Mouse (Mus musculus) induced T-regulatory cell, adult 2 months (primary cell): Measurements from ENCODE around the gene Adamts7.
A peak's percentile ranks its signal among the peaks of the same experiment; 100 is the strongest.

Experiments
- DNase-seq: peaks from one replicate; pipeline ENCODE4 v3.0.0-alpha.2; 2012; ENCODE audit warnings: low read depth

The Adamts7 gene

DNA sequence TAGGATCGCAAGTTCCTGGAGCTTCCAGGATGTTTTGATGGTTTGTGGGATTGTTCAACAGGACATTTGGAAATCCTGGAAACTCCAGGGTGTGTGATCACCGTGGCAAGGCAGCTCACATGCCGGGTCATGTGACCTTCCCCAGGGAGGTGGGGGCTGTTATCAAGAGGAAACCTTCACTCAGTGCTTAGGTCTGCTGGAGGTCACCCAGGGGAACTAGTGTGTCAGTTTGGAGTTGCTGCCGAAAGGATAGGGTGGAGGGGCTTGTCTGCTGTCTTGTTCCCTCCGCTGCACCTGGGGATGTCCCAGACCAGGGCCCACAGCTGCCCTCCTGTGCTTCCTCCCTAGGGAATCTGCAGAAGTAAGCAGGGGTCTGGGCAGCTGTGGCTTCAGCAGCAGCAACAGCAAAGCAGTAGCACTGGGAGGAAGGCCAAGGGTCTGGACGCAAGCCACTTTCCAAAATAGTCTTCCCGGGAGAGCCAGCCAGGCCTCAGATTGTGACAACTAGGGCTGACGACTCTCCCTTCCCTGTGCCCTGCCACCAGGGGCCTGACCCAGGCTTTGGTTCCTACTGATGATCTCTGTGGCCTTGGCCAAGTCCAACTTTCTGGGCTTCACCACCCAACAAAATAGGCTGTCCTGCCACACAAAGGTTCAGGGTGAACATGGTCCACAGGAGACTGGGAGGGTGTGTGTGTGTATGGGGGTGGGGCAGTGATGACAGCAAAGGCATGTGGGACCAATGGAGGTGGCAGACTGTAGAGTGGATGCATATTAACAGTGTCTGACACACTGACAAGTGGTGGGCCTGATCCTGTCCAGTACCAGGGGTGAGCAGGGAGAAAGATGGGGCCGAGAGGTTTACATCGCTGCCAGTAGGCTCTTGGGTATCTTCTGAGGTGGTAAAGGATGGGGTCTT lies 35.9 kb downstream of the Adamts7 start:
- no peak for DNase-seq

DNA sequence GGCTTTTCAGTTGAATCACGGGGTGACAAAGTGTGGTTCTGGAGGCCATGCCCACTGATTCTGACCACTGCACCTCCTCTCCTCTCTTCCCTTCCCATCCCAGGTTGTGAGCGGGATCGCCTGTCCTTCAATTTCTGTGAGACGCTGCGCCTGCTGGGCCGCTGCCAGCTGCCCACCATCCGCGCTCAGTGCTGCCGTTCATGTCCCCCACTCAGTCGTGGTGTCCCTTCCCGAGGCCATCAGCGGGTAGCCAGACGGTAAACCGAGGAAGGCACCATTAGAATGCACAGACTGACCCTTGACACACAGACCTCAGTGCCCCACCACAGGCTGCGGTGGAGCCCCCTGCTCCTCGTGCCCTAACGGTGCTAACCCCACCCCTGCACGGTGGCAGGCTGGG lies 36.7 kb downstream of the Adamts7 start:
- no peak for DNase-seq

DNA sequence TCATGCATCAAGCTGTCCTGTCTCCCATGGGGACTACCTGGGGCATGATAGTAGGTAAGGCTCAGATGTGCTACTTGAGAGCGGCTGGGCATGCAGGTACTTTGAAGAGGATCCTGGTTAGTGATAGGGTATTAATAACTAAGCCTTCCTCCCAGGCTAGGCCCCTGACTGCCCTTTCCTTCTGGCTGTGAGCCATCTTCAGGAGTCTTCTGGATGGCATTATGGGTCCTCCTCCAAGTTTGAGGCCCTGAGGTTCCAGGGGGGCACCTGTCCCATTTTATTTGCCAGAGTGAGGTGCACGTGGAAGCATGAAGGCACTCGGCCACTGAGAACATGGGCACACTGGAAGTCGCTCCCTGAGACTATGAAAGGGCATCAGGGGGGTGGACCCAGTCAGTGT lies 37.6 kb downstream of the Adamts7 start:
- no peak for DNase-seq

DNA sequence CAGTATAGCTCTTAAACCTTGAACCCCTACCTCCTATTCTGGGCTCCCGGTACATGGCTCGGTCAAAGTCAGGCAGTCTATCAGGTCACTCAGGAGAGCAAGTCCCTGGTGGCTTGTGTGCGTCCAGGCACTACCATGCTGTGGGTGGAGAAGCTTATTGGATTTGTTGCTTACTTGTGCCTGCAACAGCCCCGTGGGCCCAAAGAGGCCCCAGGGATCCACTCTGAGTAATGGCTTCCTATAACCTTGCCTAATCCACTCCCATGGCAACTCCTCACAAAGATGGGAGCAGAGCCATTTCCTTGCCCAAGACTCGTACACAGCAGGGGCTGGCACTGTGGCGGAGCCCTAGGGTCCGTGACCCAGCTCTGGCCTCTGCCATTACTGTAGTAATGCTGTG lies 38.2 kb downstream of the Adamts7 start:
- no peak for DNase-seq

DNA sequence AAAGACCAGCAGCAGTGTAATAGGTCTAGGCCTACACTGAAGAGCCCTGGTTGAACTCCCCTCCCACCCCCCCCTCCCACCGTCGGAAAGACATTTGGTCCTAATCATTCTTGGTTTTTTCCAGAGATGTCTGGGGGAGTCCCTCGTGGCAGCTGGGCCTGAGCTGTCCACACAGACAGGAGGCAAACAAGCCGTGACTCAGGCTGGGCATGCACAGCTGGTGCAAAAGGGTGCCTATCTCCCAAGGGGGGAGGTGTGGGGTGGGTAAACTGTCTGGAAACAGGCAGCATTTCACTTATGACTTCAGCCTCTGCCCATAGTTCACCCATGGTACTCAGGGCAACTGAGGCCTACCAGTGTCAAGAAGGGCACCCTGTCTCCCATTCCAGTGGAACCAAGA lies 38.7 kb downstream of the Adamts7 start:
- no peak for DNase-seq

DNA sequence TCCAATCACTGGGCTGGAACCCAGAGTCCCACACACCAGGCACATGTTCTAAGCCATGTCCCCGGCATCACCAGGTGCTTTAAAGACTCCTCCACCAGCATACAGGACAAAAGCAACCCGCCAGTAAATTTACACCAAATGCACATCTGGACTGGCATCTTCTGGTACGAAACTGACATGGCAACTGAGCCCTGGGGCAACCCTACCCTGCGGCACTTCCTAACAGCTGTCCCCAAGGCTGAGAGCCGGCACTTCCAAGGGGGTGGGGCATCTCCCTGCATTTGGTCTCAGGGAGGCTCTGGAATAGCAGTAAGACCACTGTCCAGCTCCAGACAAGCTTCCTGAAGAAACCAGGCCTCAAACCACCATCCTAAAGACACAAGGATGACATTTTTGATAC lies 40.4 kb downstream of the Adamts7 start:
- DNase-seq: no peak

DNA sequence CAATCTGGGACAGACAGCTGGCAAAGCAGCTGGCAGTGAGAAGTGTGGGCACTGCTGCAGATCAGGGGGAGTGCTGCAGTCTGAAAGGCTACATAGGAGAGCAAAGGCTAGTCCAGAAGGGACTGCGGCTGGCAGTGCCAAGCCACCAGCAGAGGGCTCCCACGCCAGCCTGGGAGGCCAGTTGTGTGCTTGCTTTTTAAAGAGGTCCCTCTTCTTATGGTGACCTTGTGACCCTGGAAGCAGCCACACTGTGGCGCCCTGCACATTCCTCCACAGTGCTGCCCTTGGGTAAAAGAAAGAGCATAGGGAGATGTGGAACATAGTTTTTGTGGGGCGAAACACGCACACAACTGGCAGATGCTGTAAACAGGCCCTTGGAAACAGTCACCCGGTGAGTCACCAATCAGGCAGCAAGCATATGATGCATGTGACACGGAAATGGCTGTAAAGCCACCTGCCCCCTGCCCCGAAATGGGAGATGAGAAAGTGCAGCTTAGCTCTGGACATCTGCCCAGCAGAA lies 41.6 kb downstream of the Adamts7 start:
- DNase-seq: no peak

DNA sequence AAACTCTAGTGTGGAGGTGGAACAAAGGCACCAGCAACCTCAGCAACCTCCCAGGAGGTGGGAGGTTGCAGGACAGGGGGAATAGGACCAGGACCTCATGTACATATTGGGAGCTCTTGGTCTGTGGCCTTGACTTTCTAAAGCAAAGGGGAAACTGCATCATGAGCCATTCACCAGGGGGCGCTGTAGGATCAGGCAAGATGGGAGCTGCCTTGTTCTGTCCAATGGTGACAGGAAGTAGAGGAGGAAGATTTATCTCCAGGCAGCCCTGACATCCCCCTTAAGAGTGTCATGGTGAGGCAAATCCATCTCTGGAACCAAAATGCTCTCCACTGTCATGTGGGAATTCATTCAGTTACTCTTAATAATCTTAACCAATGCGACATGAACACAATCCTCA lies 43.6 kb downstream of the Adamts7 start:
- peak; percentile 89 for DNase-seq

DNA sequence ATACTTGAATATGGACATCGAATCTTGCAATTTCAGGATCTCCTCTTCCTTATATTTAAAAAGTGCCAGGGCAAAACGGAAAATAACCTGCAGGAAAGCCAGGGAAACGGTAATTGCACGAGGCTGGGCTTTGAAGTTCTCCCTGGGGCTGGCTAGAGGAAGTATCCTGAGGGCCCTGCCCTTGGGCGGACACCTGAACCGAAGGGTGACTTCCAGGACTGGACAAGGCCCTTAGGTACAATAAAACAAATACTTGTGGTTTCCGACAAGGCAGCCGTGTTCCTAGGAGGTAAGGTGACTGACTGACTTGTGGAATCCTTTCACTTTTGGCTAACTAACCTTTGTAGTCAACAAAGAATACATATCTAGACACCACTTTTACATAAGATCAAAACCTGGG lies 44.9 kb downstream of the Adamts7 start:
- no peak for DNase-seq

DNA sequence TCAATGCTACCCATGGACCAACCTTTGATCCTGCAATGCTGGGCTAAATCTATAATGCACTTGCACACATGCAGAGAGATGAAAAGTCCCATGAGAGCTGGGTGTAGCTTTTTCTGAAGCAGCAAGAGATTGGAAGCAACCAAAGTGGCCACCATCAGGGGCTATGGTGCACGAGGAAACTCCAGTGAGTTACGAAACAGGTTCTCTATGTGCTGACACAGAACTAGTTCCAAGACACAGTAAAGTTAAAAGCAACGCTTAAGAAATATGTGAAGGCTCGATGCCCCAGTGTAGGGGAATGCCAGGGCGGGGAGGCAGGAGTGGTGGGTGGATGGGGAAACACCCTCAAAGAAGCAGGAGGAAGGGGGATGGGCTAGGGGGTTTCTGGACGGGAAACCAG lies 45.8 kb downstream of the Adamts7 start:
- peak; percentile 16 for DNase-seq

DNA sequence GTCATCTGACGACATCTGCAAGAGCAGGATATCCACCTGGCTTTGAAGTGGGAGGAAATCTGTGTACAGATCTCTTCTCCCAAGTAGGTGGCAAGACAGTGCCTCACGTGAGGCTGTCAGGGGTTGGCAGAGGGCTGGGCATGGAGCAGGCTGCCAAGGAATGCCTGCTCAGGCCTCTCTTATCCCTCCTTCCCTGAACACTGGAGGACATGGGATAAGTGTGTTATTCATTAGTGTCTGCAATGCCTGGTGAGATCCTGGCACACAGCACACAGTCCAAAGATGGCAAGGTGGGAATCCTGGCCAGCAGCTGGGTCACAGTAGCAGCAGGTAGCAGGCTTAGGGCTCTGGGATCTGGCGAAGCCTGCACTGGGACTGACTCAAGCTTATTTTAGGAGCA lies 50.3 kb downstream of the Adamts7 start:
- DNase-seq: no peak

DNA sequence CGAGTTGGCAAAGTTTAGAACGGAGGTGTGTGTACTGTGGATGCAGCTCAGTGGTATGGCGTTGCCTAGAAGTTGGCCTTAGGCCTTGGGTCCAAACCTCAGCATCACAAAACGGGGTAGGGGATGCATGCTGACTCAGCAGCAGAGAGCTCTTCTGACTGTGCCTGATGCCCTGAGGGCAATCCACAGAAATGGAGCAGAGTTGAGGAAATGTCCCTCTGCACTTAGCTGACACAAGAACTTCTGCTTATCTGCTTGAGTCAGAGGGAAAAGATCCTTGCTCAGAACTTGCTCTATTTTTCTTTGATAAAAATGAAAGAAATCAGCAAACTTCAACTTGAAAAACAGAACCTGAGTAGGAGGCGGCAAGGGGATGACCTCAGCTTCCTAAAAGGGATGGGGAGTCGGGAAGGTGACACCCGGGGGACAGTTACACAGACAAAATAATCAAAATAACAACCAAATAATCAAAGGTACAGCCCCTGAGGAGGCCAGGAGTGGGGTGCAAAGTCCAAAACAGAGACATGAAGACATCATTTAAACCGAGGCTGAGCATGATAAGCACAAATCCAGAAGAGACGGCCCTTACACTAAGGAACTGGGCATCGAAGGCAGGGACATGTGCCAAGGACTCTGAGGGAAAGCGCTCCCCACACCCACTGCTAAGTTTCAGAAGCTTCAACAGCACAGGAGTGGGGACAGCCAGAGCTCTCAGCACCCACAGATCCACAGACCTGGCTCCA lies 53.6 kb downstream of the Adamts7 start:
- no peak for DNase-seq

DNA sequence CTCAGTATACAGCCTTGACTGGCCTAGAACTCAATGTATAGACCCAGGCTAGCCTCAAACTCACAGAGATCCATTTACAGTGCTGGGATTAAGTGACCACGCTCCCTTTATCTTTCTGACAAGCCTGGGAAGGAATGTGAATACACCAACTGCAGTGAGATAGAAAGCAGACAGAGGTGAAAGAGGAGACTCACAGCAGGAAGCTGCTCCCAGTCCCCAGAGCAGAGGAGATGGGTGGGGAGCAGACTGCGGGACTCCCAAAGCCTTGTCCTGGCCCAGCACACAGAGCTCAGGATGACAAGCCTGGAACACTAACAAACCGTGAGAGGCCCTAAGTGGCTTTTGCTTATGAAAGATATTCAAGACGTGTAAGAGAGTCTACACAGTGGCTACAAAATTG lies 54.6 kb downstream of the Adamts7 start:
- DNase-seq: no peak

DNA sequence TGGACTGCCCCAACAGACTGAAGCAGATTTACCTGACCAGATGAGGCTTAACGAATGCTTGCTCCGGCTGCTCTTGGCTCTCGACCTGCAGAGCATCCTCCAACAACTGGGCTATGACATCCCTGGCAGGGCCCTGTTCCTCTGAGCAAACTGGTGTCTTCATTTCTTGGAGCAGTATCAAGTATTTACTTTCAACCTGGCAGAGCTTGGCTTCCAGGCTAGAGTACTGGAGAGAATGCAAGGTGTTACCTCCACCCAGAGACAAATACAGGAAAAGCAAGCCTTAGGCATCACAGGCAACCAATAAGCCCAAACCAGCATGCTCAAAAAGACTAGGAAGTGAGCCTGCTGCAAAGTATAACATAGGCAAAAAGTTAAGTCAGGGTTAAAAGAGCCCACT lies 59.4 kb downstream of the Adamts7 start:
- no peak for DNase-seq

DNA sequence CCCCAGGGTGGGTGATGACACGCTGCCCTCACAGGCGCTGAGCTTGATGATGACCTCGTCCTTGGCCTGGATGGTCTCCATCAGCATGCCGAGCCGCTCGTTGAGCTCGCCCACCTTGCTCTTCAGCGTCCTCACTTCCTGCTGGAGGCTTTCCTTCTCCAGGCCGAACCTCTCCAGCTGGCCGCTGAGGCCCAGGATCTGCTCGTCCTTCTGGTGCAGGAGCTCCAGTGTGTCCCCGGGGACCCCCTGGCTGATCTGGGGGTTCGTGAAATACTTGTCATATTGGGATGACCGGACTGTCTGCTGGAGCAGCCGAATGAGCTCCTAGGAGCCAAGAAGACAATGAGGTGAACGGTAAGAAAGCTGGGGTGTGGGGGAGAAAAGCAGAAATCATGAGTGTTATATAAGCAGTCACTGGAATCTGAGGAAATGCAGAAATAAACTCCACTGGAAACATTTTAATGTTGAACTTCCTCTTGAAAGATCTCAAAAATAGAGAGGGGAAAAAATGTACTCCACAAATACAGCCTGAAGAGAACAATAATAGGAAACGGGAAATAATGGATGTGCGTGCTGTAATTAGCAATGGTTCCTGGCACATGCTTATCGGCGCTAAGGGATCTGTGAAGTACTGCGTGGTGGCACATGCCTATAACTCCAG lies 63.3 kb downstream of the Adamts7 start:
- DNase-seq: no peak

DNA sequence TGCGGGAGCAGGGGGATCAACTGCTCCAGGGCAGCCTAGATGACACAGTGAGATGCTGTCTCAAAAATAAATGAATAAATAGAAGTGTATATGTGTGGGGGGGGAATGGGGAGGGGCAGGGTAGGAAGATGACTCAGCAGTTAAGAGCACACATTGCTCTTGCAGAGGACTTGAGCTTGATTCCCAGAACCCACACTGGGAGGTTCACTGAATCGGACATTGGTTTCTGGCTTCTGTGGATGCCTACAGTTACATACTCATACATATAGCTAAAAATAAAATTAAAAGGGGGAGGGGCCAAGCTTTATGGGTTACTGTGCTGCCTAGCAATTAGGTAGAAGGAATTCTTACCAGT lies 63.9 kb downstream of the Adamts7 start:
- DNase-seq: no peak

DNA sequence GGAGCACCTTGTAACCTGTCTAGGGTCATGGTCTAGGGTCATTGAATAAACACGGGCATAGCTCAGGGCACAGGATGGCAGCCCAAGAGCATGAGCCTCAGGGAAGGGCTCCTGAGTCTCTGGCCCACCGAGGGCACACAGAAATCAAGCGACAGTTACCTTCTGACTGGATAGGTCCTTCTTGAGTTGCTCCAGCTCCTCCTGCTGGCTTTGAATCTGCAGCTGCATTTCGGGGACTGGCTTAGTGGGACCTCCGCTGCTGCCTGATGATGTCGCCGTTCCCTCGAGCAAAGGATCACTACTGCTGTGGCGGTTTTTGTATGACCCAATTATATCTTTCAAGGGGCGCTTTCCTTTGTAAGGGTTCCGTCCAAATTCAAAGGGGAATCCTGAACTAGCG lies 64.3 kb downstream of the Adamts7 start:
- no peak for DNase-seq

DNA sequence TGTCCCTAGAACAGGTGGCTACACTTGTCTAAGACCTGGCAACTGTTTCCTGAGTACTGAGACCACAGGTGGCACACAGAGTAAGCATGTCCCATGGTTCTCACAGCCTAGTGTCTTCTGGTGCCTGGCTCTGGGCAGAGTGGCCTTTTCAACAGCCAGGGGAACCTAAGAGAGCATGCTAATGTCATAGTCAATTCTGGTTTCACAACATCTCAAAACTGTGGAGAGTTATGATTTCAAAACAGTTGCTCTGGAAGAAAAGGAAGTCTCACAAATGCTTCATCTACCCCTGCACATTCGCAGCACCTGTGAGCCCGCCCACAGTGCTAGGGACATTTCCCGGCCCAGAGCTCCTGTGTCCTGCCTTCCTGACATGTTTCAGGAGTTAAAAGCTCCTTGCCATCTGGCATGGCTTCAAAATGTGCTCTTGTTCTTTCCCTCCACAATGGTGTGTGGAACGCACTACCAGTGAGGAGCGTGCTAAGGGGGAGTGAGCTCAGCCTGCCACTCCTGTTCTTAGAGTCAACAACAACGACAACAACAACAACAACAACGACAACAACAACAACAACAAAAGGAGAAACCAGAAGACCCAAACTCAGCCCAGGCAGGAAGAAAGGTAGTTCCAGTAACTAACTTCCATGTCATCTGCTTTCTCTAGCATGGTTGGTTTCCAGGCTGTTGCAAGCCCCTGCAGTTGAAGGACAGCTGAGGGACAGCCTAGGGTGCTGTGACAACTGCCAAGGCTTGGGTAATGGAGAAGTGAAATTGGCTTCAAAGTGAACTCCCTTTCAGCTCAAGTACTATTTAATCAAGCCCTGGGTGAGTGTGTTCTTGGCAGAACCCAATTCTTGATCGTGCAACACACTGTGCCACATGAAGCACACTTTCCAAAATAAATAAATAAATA lies 70.2 kb downstream of the Adamts7 start:
- no peak for DNase-seq

DNA sequence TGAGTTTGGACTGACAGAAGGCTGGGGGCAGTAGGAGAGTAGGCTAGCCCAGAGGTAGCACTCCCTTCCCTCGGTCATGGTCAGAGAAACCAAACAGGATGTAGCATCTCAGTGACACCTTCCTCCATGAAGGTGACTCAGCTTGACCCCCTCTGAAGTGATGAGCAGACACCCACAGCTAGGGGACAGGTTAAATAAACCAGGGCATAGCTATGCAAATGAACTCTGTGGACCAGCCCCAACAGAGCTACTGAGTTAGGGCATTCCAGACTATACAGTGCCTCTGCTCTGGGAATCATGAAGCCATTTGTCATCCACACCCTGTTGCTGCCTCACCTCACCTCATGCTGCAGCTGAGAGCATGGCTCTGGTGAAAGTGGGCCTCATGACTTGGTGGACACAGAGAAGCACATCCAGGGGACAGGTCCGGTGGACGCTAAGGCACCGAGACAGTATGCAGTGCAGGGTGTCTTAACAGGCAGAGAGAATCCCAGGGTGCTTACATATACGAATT lies 71.1 kb downstream of the Adamts7 start:
- no peak for DNase-seq

DNA sequence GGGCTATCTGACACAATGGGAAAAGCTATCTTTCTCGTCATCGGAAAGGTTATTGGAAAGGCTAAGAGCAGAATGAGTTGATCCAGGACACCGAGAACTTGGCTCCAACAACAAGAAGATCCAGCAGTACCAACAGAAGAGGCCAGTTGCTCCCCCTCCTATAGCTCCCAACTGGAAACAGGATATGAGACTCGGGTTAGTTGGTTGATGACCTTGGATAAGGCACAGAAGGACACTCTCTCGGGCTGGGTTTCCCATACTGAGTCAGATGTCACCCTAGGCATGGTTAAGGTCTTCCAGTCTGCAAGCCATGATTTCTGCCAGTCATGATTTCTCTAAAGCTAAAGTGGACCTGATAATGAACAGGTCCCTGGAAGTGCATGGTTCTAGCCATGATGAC lies 71.9 kb downstream of the Adamts7 start:
- DNase-seq: no peak

DNA sequence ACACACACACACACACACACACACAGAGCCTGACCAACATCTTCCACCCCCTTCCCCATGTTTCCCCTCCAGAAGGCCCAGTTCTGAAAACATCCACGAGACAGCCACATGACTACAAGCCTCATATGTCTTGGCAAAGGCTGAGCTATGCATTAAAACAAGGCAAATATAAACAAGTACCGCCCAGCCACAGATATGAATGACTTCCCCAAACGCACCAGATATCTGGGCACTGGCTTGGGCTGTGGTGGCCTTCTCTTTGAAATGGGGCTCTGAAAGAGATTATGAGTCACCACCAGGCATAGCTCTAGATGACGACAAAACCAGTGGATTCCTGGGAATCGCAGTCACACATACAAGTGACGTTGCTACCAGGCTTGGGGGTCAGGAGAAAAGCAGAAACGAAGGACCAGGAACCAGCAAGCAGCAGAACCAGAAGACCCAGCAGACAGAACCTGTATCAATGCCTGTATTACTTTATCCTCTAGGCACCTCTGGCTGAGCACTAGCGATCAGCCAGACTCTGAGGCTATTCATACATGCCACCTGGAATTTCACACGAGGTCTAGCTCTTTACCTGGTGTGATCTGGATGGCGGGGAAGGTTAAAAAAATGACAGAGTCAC lies 72.5 kb downstream of the Adamts7 start:
- DNase-seq: no peak
